Mouse (Mus musculus) liver, adult 2 months (tissue): ENCODE data around the gene Zcchc14.

Experiments
- CTCF ChIP-seq: fragments of 200-500 bp; IDR thresholded peaks from 2 replicates; pipeline ENCODE4 v1.5.1; 2011; ENCODE audit warnings: low read depth, low read length, control low read depth
- POLR2A ChIP-seq: fragments of 200-500 bp; IDR thresholded peaks from 2 replicates; pipeline ENCODE4 v1.6.1; 2011; ENCODE audit warnings: low read length, control low read depth; ENCODE audit not compliant: insufficient read depth; ENCODE audit errors: extremely low read depth

- 0 out of 2 replicates have a peak, but pooled peaks have one; percentile 0 for TF ChIP-seq CTCF
- no peak for TF ChIP-seq POLR2A
Measured at GRCm38 (mm10) chr8:121607661-121608060, 45.0 kb downstream of the Zcchc14 start.
